Mouse (Mus musculus): ENCODE measurements around the gene Nfic.

- TF ChIP-seq EP300 (IDR thresholded peaks at IDR 0.05; ENCODE audit: low read depth) (no peak), CTCF (IDR thresholded peaks at IDR 0.05; ENCODE audit: low read depth) (no peak)
Measured at GRCm38 (mm10) chr10:81486496-81486895, 31.1 kb upstream of the Nfic start.
